Mouse (Mus musculus) neural tube, embryonic 11.5 days (tissue): ENCODE data around the gene Gm6309. TPM values are rescaled to one million over a fixed set of nuclear protein-coding genes. Genes with fewer than 3 reads are reported as not detected.
"Not testable (repeated sequence)": the region's sequence is repeated elsewhere in the genome, so short reads cannot be mapped to it uniquely, and the experiment has no call there.

Experiments
- ATAC-seq: fragments of 200-750 bp; cut with Nextera tagmentation; 2 replicates; pipeline ENCODE4 v1.8.0; 2017; ENCODE audit warnings: moderate number of reproducible peaks, mild to moderate bottlenecking, moderate TSS enrichment, moderate library complexity; ENCODE audit not compliant: insufficient read depth, low FRiP score, low TSS enrichment
- DNase-seq: peaks from one replicate; pipeline ENCODE4 v3.0.0-alpha.2; 2015; ENCODE audit warnings: low spot score
- H3K27ac ChIP-seq: fragments of 300-500 bp; sonication (generic); 2 replicates; pipeline ENCODE4 v1.5.1; 2014; ENCODE audit warnings: low read depth, mild to moderate bottlenecking, low read length
- H3K27me3 ChIP-seq: fragments of 300-500 bp; sonication (generic); 2 replicates; pipeline ENCODE4 v1.6.1; 2014; ENCODE audit warnings: mild to moderate bottlenecking, low read length, mixed read lengths; ENCODE audit not compliant: control insufficient read depth, insufficient read depth
- H3K36me3 ChIP-seq: fragments of 300-500 bp; sonication (generic); 2 replicates; pipeline ENCODE4 v1.6.1; 2014; ENCODE audit warnings: mild to moderate bottlenecking, low read length, moderate library complexity, mixed read lengths; ENCODE audit not compliant: control insufficient read depth, insufficient read depth
- H3K4me1 ChIP-seq: fragments of 300-500 bp; sonication (generic); 2 replicates; pipeline ENCODE4 v1.6.1; 2014; ENCODE audit warnings: low read length, mixed read lengths; ENCODE audit not compliant: control insufficient read depth, insufficient read depth
- H3K4me2 ChIP-seq: fragments of 300-500 bp; sonication (generic); 2 replicates; pipeline ENCODE4 v1.6.1; 2014; ENCODE audit warnings: low read depth, mild to moderate bottlenecking, moderate library complexity
- H3K4me3 ChIP-seq: fragments of 300-500 bp; sonication (generic); 2 replicates; pipeline ENCODE4 v1.5.1; 2014; ENCODE audit warnings: low read depth, low read length
- H3K9ac ChIP-seq: fragments of 300-500 bp; sonication (generic); 2 replicates; pipeline ENCODE4 v1.6.1; 2014; ENCODE audit warnings: mild to moderate bottlenecking, low read length
- H3K9me3 ChIP-seq: fragments of 300-500 bp; sonication (generic); 2 replicates; pipeline ENCODE4 v1.6.1; 2016; ENCODE audit warnings: low read length; ENCODE audit not compliant: control insufficient read depth
- WGBS: fragments of 180-500 bp; shearing (Covaris S2); extraction: QIAGEN DNeasy Blood & Tissue Kit; methylation state at CpG from one replicate; pipeline ENCODE4 v1.1.7; 2014; 5-methylcytosine and 5-hydroxymethylcytosine counted together
- polyA plus RNA-seq: library from polyadenylated mRNA; unstranded; fragments of >200 nt; fragmentation: Nextera tagmentation; extraction: Ambion mirVana; gene quantifications from 2 replicates; pipeline ENCODE4 v1.2.1, GENCODE M21; 2014

Gm6309 gene
- polyA plus RNA-seq, 1 experiment from 2014 or later: not detected

- ATAC-seq: no peak
- Histone ChIP-seq H3K27me3 (no peaks in the 10 kb centered on the region), H3K9ac (no peak overlapping the region), H3K36me3 (no peaks in the 10 kb centered on the region), H3K4me3 (no peak overlapping the region), H3K4me1 (no peaks in the 10 kb centered on the region), H3K9me3 (no peaks in the 10 kb centered on the region), H3K4me2 (no peak overlapping the region), H3K27ac (no peak overlapping the region)
- no peak for DNase-seq
- WGBS: 86% methylated on average over 7 of the region's 7 CpGs
These were observed 18.2 kb upstream of the Gm6309 start for GRCm38 (mm10) chr5:146188712-146189111.

- DNase-seq: no peak
- Histone ChIP-seq H3K4me3 (no peak overlapping the region), H3K4me2 (no peak overlapping the region), H3K9ac (no peak overlapping the region), H3K36me3 (no peaks in the 10 kb centered on the region), H3K27ac (no peak overlapping the region), H3K4me1 (no peaks in the 10 kb centered on the region), H3K27me3 (no peaks in the 10 kb centered on the region), H3K9me3 (no peaks in the 10 kb centered on the region)
- ATAC-seq: no peak
- 86% methylated on average over 1 of the region's 1 CpGs for WGBS
These were observed 17.6 kb upstream of the Gm6309 start for GRCm38 (mm10) chr5:146188144-146188543.

- not testable (repeated sequence) for H3K36me3 ChIP-seq, H3K4me1 ChIP-seq, H3K9me3 ChIP-seq, H3K4me3 ChIP-seq, ATAC-seq, H3K27ac ChIP-seq, H3K27me3 ChIP-seq, H3K9ac ChIP-seq, H3K4me2 ChIP-seq
- WGBS: 30% methylated on average over 5 of the region's 5 CpGs
- DNase-seq: peak; percentile 40
These were observed 16.9 kb upstream of the Gm6309 start for GRCm38 (mm10) chr5:146187441-146187840.

GRCm38 (mm10) chr5:146185204-146185603 lies 14.7 kb upstream of the Gm6309 start, which contains the start of gene 1700001J03Rik:
TSS of gene 1700001J03Rik (minus strand) at chr5:146185304.
- not testable (repeated sequence) for ATAC-seq, H3K36me3 ChIP-seq, H3K4me3 ChIP-seq, H3K27ac ChIP-seq, H3K9me3 ChIP-seq, H3K9ac ChIP-seq, H3K4me2 ChIP-seq, H3K4me1 ChIP-seq, H3K27me3 ChIP-seq, DNase-seq
- WGBS: 81% methylated on average over 4 of the region's 4 CpGs

- H3K27me3 ChIP-seq, H3K4me3 ChIP-seq, H3K9ac ChIP-seq, H3K36me3 ChIP-seq, H3K4me2 ChIP-seq, H3K9me3 ChIP-seq, H3K27ac ChIP-seq, DNase-seq, ATAC-seq, H3K4me1 ChIP-seq: not testable (repeated sequence)
- WGBS: 54% methylated on average over 4 of the region's 4 CpGs
These were observed 2.2 kb upstream of the Gm6309 start for GRCm38 (mm10) chr5:146172744-146173143.

GRCm38 (mm10) chr5:146160439-146160838 lies 10.1 kb downstream of the Gm6309 start, which contains the start of gene Gm5565:
TSS of gene Gm5565 (minus strand) at chr5:146160539.
- H3K27me3 ChIP-seq, H3K4me2 ChIP-seq, DNase-seq, H3K36me3 ChIP-seq, H3K9me3 ChIP-seq, ATAC-seq, H3K4me3 ChIP-seq, H3K27ac ChIP-seq, H3K4me1 ChIP-seq, H3K9ac ChIP-seq: not testable (repeated sequence)
- 93% methylated on average over 3 of the region's 3 CpGs for WGBS

GRCm38 (mm10) chr5:146158326-146158725 lies 12.2 kb downstream of the Gm6309 start:
- ATAC-seq, H3K27me3 ChIP-seq, H3K4me3 ChIP-seq, H3K36me3 ChIP-seq, H3K4me1 ChIP-seq, H3K27ac ChIP-seq, H3K9ac ChIP-seq, H3K9me3 ChIP-seq, H3K4me2 ChIP-seq, DNase-seq: not testable (repeated sequence)
- WGBS: 90% methylated on average over 4 of the region's 4 CpGs

GRCm38 (mm10) chr5:146150454-146150853 lies 20.1 kb downstream of the Gm6309 start:
- H3K4me1 ChIP-seq: no peaks in the 10 kb centered on the region
- H3K9me3 ChIP-seq: peaks cover 2% of the 10 kb centered on the region; the same call in 1 of the 2 replicates
- no peak overlapping the region for H3K4me3 ChIP-seq
- no peak overlapping the region for H3K27ac ChIP-seq
- H3K27me3 ChIP-seq: no peaks in the 10 kb centered on the region
- ATAC-seq (no peak), DNase-seq (no peak)
- 82% methylated on average over 3 of the region's 3 CpGs for WGBS
- no peaks in the 10 kb centered on the region for H3K36me3 ChIP-seq
- H3K4me2 ChIP-seq: no peak overlapping the region
- no peak overlapping the region for H3K9ac ChIP-seq

GRCm38 (mm10) chr5:146147903-146148302 lies 22.6 kb downstream of the Gm6309 start:
- no peaks in the 10 kb centered on the region; the same call in 1 of the 2 replicates for H3K9me3 ChIP-seq
- no peaks in the 10 kb centered on the region for H3K27me3 ChIP-seq
- H3K4me2 ChIP-seq: no peak overlapping the region
- H3K4me1 ChIP-seq: no peaks in the 10 kb centered on the region
- H3K4me3 ChIP-seq: no peak overlapping the region
- no peaks in the 10 kb centered on the region for H3K36me3 ChIP-seq
- DNase-seq (peak; percentile 43), ATAC-seq (no peak)
- 44% methylated on average over 2 of the region's 2 CpGs for WGBS
- no peak overlapping the region for H3K9ac ChIP-seq
- no peak overlapping the region for H3K27ac ChIP-seq
